25 mouse cellular contexts compared by ENCODE assay signal in the genomic region with DNA sequence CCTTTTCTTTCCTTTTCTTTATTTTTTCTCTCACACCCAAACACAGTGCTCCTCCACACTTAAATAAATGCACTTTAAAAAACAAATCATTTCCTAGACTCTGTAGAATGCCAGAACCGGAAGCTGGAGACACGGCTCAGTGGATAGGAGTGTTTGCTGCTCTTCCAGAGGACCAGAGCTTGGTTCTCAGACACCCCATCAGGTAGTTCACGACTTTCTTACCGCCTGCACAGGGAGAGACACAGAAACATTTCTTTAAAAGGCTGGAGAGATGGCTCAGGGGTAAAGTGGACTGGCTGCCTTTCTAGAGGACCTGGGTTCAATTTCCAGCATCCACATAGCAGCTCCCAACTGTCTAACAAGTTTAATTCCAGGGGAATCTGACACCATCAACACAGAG. TPM values are rescaled to one million over a fixed set of nuclear protein-coding genes. Genes with fewer than 3 reads are reported as not detected.
"Had no signal": no experiment of that assay in that cellular context is flagged by ENCODE, and none has a peak within 500 bp of the region (broad histone marks: within the 10 kb centered on the region; RNA-seq: fewer than 3 reads in every experiment).

No protein-coding gene starts in this region.

- ATAC-seq: hindbrain, postnatal 0 days; intestine, embryonic 16.5 days had no signal

- H3K27ac ChIP-seq: heart, adult 2 months; heart, embryonic 13.5 days; heart, embryonic 15.5 days; hindbrain, embryonic 13.5 days; hindbrain, embryonic 15.5 days; hindbrain, postnatal 0 days; kidney, embryonic 15.5 days; kidney, postnatal 0 days; limb, embryonic 13.5 days; limb, embryonic 15.5 days had no signal

- H3K4me2 ChIP-seq: heart, embryonic 11.5 days; heart, embryonic 15.5 days; hindbrain, embryonic 13.5 days; hindbrain, embryonic 15.5 days; limb, embryonic 13.5 days; limb, embryonic 15.5 days had no signal

- H3K9ac ChIP-seq: heart, embryonic 13.5 days; heart, embryonic 15.5 days; hindbrain, embryonic 13.5 days; hindbrain, embryonic 15.5 days; kidney, embryonic 15.5 days; limb, embryonic 13.5 days; limb, embryonic 15.5 days had no signal

- H3K4me3 ChIP-seq: heart, adult 2 months; heart, embryonic 13.5 days; heart, embryonic 15.5 days; hindbrain, embryonic 13.5 days; hindbrain, embryonic 15.5 days; kidney, embryonic 15.5 days; limb, embryonic 13.5 days; limb, embryonic 15.5 days had no signal

- H3K9me3 ChIP-seq: heart, embryonic 13.5 days; heart, embryonic 15.5 days; hindbrain, embryonic 13.5 days; hindbrain, embryonic 15.5 days; kidney, embryonic 15.5 days; limb, embryonic 13.5 days; limb, embryonic 15.5 days had no signal

- DNase-seq: gastrocnemius, postnatal 14 days; gastrocnemius, postnatal 36 days; heart, adult 11 months; heart, adult 2 months; heart, postnatal 14 days; heart, postnatal 36 days; kidney, adult 11 months; kidney, adult 2 months; kidney, adult 9 months; kidney, postnatal 14 days; kidney, postnatal 36 days; layer of hippocampus, adult 9-11 months; layer of hippocampus, postnatal 36 days; left cerebral cortex, postnatal 4 days had no signal

RNA-seq across cellular contexts. Expression of a gene that starts 3.0 kb away (rescaled TPM):
- polyA plus RNA-seq: kidney, adult 2 months had no signal
